Mouse (Mus musculus) kidney, adult 10 weeks (tissue): Measurements from ENCODE around the gene Slfn9. TPM values are rescaled to one million over a fixed set of nuclear protein-coding genes. Genes with fewer than 3 reads are reported as not detected.

Experiments
- polyA plus RNA-seq: library from polyadenylated mRNA; stranded (reverse); fragments of 350-450 nt; fragmentation: Illumina TruSeq; extraction: RNeasy Lipid Tissue Mini Kit (QIAGEN cat#74804); gene quantifications from one replicate; pipeline ENCODE4 v1.2.3, GENCODE M21; 2014; ENCODE audit warnings: low read depth, low replicate concordance

Gene Slfn9
- 1.0 TPM for polyA plus RNA-seq

DNA sequence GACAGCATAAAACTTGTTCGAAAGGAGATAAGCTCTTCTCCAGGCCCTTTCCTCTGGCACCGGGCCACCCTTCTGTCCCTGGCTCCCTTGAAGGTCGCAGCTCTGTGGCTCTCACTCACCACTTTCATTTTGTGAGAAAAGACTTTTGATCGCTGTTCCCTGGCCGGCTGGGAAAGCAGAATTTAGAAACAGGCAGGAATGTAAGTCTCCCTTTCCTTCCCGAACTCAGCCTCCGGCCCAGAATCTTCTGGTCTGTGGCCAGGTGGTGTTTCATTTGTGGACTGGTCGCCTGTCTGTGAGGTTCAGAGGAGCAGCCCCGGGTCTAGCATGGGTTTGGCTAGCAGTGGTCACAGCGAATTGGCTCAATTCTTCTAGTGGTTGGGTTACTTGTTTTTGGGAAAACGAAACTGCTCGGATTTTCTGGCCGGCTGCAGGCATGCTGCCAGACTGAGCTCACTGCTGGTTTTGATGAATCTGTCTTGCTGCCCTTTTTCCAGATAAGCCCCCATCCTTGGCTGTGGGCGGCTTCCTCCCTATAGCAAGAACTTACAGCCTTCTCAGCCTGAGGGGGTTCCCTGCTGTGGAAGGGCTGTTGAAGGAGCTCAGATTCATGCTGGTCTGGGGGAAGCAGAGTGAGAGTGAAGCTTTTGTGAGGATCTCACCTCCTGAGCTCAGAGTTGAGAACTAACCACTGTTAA is at the start of gene Slfn9:
Gene Slfn9 (minus strand): TSS at position 362 of the 698 bp plus-strand sequence.

GRCm38 (mm10) chr11:83020621-83021020 is 29.0 kb upstream of the Slfn9 start, which contains the start of gene Slfn8:
Gene Slfn8 (minus strand): TSS chr11:83020810.

GRCm38 (mm10) chr11:82950736-82951481 is 40.7 kb downstream of the Slfn9 start, which contains the start of gene Slfn5:
Gene Slfn5 (plus strand): TSS chr11:82951349.

Other genes starting within 250 kb of the Slfn9 start
- 0.73 TPM for gene Cct6b, start 227.5 kb downstream of the Slfn9 start, polyA plus RNA-seq
- 24.8 TPM for gene Zfp830, start 227.5 kb downstream of the Slfn9 start, polyA plus RNA-seq
- 14.9 TPM for gene Lig3, start 210.7 kb downstream of the Slfn9 start, polyA plus RNA-seq
- 28.4 TPM for gene Rffl, start 120.6 kb downstream of the Slfn9 start, polyA plus RNA-seq
- gene Rad51d, start 101.2 kb downstream of the Slfn9 start, polyA plus RNA-seq, result 6.6 TPM
- not detected for gene Fndc8, start 99.7 kb downstream of the Slfn9 start, polyA plus RNA-seq
- 1.5 TPM for gene Nle1, start 83.4 kb downstream of the Slfn9 start, polyA plus RNA-seq
- gene Unc45b, start 81.3 kb downstream of the Slfn9 start, polyA plus RNA-seq, result 1.3 TPM
- 55.3 TPM for gene Slfn5, start 40.5 kb downstream of the Slfn9 start, polyA plus RNA-seq
- gene Slfn8, start 29.0 kb upstream of the Slfn9 start, polyA plus RNA-seq, result 4.1 TPM
- 9.9 TPM for gene Slfn2, start 73.3 kb upstream of the Slfn9 start, polyA plus RNA-seq
- gene Slfn1, start 125.0 kb upstream of the Slfn9 start, polyA plus RNA-seq, result not detected
- not detected for gene Slfn4, start 183.4 kb upstream of the Slfn9 start, polyA plus RNA-seq
- gene Slfn3, start 199.5 kb upstream of the Slfn9 start, polyA plus RNA-seq, result 7.4 TPM